Mouse (Mus musculus) inflammation-experienced regulatory T-cells, adult 6 months (primary cell): ENCODE measurements around the gene Basp1. TPM values are rescaled to one million over a fixed set of nuclear protein-coding genes. Genes with fewer than 3 reads are reported as not detected.

Source experiments
- ATAC-seq: one replicate; pipeline ENCODE4 v1.8.0; 2017
- polyA plus RNA-seq, 3 experiments: library from polyadenylated mRNA; unstranded; fragments of 100-300 nt; shearing (Covaris generic); gene quantifications; one replicate each; pipeline ENCODE4 v1.2.1; 2017

The Basp1 gene
- polyA plus RNA-seq, 3 experiments from 2014 or later, result 0.51 TPM; not detected in 2

DNA sequence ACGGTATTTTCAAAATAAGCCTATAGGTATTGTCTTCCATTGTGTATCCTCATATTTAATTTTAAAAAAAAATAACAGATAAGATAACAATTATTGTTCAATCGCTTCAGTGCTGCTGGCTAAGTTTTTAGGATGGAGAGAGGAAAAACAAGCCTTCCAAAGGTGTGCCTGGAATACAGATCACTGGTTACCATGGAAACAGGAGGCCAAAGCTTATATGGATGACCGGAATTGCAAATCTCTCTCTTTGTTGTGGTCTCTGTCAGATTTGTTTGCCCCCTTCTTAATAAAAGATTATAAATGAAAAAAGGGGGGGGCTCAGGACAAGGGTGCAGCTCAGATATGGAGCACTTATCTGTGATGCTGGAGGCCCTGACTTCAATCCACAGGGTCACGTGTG is 2.4 kb upstream of the Basp1 start:
- ATAC-seq, result no peak

- ATAC-seq, result peak; percentile 73
These were observed 1.2 kb upstream of the Basp1 start for GRCm38 (mm10) chr15:25414747-25415119.

DNA sequence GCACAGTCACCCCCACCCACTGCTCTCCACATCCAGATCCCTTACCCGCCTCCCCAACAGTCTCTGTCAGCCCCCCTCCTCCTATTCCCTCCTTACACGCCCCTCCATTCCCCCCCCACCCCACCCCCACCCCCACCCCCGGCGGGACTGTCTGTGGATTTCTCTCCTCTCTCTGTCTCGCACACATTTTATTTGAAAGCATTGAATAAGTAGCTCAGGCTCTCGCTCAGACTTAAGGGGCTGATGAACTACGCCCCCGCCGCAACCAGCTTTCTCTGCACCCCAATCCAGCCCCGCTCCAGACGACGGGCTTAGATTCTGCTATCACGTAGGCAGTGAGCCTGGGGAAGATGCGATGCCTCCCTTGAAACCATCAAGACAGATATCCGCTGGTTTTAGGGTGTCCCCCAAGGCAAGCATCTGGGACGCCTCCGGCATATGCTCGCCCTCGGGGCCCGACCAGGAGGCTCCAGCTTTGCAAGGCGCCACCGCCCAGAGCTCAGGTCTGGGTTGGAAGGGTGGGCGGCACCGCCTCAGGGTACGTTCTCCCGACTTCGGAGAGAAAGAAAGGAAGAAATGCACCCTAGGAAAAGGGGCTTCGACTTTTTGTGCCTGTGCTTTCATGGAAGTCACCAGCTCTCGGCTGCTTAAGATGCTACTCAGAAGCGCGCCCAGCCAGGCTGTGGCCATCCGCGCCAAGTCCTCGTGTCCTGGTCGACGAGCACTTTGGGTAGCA is 615 bp upstream of the Basp1 start:
- ATAC-seq, result peak; percentile 24

DNA sequence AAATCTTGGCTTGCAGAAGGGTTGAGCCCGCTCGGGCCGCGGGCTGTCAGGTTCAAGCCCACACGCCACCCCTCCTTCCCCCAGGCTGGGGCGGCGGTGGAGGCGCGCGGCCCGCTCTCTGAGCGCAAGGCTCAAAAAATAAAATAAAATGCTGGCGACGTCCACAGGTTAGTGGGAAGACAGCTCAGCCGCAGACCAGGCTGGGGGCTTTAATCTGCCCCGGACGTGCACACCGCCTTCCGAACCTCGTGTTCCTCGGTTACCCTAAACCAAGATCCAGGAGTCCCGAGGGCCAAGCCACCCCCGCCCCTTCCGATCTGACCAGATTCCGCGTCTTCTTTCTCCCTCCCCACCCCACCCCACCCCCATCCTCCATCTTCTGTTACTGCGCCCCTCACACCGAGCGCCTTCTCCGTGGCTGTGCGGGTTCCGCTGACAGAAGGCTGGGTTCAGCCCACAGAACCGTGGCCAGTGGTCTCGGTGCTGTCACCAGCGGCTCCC is 753 bp downstream of the Basp1 start:
- ATAC-seq, result no peak

DNA sequence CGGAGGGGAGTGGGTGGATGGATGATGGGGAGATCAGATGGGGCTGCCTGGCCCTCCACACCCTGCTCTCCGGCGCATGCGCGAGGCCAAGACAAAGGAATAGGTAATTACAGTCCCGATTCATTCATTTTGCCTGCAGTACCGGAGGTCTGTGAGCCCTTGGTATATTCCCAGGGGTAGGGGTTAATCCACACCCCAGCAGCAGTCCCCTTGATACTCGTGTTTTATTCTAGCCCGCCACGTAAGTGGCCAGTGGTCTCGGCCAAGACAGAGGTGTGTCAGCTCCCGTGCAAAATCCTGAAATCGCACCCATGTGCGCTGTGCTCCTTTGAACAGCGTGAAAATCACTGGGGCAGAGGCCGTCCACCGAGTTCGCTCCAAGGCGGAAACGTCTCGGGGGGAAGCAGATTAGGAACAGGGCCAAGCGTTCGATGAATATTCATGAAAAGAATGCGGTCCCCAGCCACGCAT is 1.4 kb downstream of the Basp1 start:
- no peak for ATAC-seq

DNA sequence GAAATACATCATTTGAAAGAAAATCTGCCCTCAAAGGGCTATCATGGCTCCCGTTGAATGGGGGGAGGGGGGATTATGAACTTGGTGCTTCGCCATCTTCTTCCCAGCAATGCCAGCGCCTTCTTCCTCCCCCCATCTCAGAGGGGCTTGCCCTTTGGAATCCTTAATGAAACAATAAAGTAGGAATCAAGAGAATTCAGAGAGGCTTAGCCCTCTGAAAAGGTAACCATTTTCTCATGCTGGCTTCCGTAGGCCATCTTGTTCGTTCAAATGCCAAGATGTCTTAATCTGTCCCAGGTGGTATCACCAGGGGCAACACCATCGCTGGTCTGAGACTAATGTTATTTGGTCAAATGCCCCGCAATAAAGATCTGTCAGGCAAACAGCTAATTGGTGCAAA is 2.1 kb downstream of the Basp1 start:
- no peak for ATAC-seq

DNA sequence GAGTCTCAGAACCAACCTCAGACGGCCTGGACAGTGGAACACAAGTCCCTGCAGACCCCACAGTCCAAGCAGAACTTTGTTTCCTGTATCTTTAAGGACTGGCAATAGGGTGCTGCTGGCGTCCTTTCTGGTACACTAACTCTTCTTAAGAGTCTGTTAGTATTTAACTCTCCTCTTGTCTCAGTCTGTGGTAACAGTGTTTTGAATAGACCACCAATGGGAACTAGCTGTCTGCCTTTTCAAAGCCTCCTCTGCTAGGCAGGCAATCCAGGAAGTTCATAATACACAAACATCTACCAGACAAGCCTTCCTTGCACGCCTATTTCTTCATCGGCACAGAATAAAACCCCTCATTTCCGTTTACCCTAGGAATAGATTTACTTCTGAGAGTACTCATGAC is 7.6 kb downstream of the Basp1 start:
- no peak for ATAC-seq

GRCm38 (mm10) chr15:25403879-25404278 is 9.7 kb downstream of the Basp1 start:
- ATAC-seq, result no peak

- no peak for ATAC-seq
These were observed 11.6 kb downstream of the Basp1 start for GRCm38 (mm10) chr15:25402001-25402400.

DNA sequence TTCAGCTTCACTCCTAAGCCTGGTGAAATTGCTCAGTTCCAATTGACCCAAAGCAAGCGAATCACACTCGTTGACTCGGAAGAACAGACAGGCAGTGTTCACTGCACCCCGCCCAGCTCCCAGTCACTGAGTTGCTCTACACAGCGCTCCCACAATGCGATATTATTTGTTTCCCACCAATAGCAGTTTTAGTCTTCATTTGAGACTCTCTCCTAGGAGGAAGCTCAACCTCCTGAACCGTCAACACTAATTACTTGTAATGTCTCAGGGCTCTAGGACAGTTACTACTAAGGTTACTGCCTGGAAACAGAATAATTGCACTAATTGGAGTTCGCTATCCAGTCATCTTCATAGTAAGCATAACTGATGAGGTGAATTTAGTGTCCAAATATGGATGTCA is 13.3 kb downstream of the Basp1 start:
- ATAC-seq, result no peak

DNA sequence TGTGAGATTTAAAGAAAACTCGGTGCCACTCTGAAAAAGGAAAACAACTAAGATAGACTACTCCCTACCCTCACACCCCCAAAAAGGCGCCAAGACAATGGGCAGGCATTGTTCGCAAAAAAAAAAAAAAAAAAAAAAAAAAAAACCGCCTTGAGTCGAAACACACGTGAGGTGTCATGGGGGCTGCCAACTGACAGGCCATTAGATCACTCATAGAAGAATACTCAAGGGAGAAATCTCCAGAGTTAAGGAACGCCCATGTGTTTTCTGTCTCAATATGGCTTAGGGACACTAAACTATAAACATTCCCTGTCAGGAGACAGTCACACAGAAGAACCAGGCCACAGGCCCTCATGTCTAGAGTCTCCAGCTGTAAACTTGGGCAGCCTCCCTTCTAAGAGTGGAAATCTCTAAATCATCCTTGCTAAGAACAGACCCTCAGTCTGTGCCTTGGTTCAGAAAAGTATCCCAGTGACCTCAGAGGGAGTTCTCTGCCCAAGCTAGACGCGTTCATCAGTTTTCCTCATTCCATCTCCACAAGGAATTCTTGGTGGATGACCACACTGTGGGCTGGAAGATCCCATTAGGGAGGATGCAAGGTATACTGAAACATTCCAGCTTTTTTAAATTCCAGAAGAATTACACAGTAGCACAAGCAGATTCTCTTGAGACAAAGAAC is 17.5 kb downstream of the Basp1 start:
- no peak for ATAC-seq

DNA sequence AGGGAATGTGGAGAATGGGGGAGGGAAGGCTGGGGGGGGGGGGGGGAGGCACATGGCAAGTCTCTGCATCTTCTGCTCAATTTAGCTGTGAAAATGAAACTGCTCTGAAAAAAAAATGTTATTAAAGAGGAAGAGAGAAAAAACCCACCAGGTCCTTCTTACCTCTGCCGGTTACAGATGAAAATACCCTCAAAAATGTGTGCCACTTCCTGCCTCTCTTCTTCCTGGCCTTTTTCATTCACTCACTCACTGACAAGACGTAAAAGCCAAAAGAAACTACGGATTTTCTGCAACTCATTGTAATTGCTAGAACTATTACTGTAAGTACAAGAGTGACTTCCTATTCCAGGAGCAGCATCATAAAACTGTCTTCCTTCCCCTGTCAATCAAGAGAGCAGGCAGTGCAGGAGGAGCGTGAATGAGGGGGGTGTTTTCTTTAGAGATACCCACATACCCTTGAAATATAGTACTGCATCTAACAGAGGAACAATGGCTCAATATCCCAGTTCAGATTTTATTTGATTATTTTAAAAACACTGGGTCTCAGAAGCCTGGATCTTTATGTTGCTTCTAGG is 21.0 kb downstream of the Basp1 start:
- no peak for ATAC-seq

DNA sequence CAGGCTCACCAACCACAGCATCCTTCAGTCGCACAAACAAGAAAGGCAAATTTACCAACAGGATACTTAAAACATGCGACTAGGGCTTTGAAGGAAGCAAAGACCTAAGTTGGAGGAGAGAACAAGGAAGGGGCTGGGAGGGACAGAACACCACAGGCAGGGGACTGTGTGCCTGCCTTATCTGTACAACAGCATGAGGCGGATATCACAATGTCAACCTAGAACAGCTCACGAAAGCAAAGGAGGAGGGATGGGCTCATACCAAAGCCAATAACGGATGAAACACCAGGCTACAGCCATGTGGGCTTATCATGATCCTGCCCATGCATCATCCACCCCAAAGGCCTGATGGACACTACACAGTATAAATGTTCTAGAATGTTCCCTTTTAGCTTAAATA is 22.4 kb downstream of the Basp1 start:
- ATAC-seq, result no peak

DNA sequence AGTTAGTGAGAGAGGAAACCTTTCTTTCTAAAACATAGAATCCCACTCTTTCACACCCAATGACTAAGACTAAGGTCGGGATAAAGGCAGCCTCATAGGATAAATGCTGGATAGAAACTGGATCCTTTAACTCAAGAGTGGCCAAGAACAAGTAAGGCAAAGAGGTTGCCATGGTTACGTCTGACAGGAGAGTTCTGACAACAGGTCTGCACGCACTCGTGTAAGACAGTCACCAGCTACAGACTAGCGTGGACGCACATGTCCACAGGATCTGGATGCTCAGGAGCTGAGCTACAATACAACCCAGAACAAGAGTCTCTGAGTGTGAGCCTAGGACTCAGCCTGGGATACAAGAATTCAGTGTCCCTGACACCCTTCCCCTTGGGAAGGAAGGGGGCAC is 26.0 kb downstream of the Basp1 start:
- ATAC-seq, result no peak

DNA sequence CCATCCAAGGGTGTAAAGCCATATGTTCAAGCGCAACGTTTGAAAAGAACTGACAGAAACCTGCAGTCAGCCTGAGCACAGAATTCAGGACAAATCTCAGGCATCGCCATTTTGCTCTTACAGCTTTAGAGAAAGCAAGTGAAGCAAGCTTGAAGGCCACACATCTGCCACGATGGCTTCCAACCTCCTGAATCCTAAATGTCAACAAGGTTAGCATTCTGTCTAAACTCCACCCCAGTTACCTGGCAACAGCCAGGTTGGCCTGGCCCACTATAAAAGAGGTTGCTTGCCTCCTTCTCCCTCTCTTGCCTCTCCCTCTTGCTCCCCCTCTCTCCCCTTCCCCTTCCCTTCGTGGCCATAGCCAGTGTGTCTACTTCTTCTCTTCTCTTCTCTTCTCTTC is 33.5 kb downstream of the Basp1 start:
- ATAC-seq, result no peak

DNA sequence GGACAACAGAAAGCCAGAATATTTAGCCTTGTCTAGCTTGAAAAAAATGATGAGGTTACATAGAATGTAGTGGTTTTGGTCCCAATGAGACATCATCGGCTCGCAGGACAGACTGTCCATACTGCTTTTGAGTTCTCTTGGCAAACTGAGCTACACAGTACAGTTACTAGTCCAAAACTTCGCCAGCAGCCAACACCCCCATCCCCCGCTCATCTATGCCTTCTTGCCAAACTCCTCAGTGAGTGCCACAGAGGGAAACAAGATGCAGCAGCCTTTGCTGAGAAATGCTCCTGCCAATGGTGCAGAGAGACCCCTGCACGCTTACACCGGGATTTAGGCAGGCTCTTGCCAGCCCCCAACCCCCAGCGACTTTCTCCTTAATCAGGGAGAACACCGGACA is 34.9 kb downstream of the Basp1 start:
- no peak for ATAC-seq

DNA sequence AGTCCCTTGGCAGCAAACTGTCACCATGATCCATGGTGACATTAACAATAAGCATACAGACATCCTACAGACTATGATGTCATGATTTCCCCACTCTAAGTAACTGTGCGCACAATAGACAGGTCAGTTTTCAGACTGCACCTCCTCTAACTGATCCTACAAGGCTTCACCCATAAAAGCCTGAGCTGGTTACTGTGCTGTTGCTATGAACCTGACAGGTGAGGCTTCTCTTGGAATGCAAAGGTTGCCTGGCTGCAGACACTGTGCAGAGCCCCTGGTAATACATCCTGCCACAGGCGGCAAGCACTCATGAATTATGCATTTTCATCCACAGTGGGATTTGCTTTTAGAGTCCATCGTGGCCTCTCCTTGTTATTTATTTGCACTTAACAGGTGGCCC is 36.6 kb downstream of the Basp1 start:
- no peak for ATAC-seq

GRCm38 (mm10) chr15:25373486-25373885 is 40.1 kb downstream of the Basp1 start:
- no peak for ATAC-seq

DNA sequence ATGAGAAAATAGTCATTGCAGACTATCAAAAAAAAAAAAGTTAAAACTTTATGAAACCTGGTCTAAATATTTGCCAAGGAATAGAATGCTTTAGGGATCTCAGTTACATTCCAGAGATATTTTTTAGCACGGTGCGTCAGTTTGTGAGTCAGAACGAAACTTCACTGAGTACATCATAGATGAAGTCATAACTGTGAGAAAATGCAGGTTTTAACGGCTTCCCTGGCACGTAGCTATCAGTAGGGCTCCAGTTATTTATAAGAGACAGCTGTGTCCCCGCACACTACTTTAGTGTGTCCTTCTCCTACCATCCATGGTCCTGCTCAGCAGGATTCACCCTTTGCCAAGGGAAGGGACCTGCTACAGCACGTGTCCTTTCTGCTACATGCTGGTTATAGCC is 44.0 kb downstream of the Basp1 start:
- no peak for ATAC-seq

GRCm38 (mm10) chr15:25365503-25365902 is 48.1 kb downstream of the Basp1 start:
- no peak for ATAC-seq

DNA sequence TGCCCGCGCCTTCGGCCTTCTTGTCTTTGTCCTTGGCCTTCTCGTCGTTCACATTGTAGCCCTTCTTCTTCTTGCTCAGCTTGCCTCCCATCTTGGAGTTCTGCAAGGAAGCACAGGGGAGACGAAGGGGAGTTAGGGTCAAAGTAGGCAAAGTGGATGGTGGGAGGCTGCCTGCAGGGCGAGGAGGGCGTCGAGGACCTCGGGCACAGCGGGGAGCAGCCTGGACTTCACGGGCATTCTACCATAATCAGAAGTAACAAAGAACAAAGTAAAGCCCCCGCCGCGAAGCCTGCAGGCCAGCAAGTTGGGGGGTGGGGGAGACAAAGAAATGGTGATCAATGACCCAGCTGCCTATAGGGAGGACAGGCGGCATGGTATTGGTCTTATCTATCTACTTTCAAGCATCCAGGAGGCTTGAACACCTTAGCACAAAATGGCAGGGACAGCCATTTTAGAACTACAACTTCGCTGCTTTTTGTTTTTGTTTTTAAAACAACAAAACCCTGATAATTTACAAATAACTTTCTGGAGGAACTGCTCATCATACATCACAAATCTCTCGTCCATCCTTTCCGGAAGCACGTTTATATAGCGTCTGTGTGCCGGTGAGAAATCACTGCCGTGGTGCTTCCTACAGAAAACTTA is 48.6 kb downstream of the Basp1 start:
- ATAC-seq, result no peak

DNA sequence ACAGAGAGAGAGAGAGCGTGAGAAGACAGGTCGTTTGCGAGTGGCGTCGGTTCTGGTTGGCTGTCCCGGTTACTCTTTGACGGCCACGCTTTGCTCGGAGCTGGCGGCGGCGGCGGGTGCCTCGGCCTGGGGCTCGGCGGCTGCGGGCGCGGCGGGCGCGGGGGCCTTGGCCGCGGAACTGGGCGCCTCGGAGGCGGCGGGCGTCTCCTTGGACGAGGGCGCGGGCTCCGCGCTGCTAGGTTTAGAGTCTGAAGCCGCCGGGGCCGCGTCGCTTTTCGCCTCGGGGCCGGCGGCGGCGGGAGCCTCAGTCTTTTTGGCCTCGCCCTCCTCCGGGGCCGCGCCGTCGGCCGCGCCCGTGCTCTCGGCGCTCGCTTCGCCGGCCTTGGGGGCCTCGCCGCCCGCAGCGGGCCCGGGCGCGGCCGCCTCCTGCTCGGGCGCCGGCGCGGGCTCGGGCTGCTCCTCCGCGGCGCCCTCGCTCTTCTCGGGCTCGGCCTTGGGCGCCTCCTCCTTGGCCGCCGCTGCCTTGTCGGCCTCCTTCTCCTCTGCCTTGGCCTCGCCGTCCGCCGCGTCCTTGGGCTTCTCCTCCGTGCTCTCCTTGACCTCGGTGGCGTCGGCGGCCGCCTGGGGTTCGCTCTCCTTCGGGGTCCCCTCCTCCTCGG is 49.3 kb downstream of the Basp1 start:
- ATAC-seq, result no peak

DNA sequence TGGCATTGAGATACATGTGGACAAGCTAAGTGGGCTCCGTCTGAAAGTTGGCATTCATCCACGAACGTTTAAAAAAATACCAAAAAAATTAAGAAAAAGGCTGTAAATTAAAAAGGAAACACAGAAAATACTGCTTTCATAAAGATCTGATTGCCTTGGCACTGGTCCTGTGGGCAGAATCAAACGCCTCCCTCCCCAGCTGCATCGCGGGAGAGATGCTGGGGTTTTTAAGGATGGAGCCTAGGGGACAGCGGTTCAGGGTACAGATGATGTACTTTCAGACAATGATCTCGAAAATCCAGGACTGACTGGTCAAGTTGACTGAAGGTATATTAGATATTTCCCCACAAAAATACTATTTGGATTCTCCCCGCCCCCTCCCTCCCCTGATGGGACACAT is 49.9 kb downstream of the Basp1 start:
- ATAC-seq, result no peak
